ENCODE assay signal across 8 mouse cellular contexts in the genomic region with DNA sequence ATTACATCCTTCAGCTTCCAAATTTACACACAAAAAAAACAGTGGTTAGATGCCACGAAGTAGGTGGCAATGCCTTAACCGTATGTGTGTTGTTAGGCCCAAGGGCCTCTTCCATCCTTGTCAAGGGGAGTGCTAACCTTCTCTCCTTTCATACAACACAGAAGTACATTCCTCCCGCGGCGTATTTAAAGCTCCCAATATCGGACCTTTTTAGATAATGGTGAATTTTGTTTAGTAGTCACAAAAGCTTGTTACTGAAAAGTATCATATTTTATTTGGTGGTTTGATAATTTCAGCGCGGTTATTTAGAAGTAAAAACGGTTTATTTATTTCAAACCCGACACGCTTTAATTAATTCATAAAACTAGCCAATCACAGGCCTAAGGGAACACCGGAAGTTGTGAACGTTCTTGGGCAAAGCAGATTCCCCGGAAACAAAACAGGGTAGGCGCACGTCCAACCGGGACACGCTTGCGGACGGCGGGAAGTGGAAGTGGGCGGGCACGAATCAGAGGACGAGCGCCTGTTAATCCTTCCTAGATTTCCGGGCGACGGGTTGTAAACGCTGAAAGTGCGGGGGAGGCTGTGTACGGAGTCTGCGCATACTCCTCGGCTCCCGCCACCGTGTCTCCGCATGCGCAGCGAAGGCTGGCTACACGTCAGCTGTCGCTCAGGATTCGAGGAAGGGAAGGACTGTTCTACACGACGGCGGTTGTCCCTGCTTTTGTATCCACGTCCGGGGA. TPM values are rescaled to one million over a fixed set of nuclear protein-coding genes. Genes with fewer than 3 reads are reported as not detected.
DNase-seq lines count a peak whose midpoint lies in the region; ATAC-seq and TF ChIP-seq lines count a peak whose summit lies in the region.

No protein-coding gene starts in this region.

- peaks cover 23% of the 10 kb centered on the region for H3K4me1 ChIP-seq in erythroblast, embryonic 14.5 days (ENCODE audit: control insufficient read depth)
- peaks cover 11% of the 10 kb centered on the region for H3K4me1 ChIP-seq in heart, embryonic 11.5 days (ENCODE audit: control insufficient read depth, insufficient read depth, low read length)
- H3K4me1 ChIP-seq in kidney, embryonic 16.5 days (ENCODE audit: insufficient read depth, low read length), result peaks cover 11% of the 10 kb centered on the region
- peaks cover 13% of the 10 kb centered on the region for H3K4me1 ChIP-seq in liver, adult 2 months (ENCODE audit: control insufficient read depth, insufficient read depth, low read length)

- H3K27me3 ChIP-seq in C2C12 (ENCODE audit: control insufficient read depth, insufficient read depth, insufficient read length), result no peaks in the 10 kb centered on the region
- no peaks in the 10 kb centered on the region for H3K27me3 ChIP-seq in erythroblast, embryonic 14.5 days (ENCODE audit: control insufficient read depth)
- H3K27me3 ChIP-seq in heart, embryonic 11.5 days (ENCODE audit: control insufficient read depth, insufficient read depth, low read length), result no peaks in the 10 kb centered on the region
- no peaks in the 10 kb centered on the region for H3K27me3 ChIP-seq in kidney, embryonic 16.5 days (ENCODE audit: insufficient read depth, low read length)
- H3K27me3 ChIP-seq in liver, adult 2 months (ENCODE audit: control insufficient read depth, insufficient read depth, low read length), result no peaks in the 10 kb centered on the region
- no peaks in the 10 kb centered on the region for H3K27me3 ChIP-seq in myocyte (ENCODE audit: control insufficient read depth, insufficient read depth, insufficient read length)
- no peaks in the 10 kb centered on the region for H3K27me3 ChIP-seq in splenic B cell, adult 2 months (ENCODE audit: control insufficient read depth, insufficient read depth, low read length, poor library complexity, severe bottlenecking)

- no peaks in the 10 kb centered on the region for H3K79me3 ChIP-seq in C2C12 (ENCODE audit: low read depth)

- H3K36me3 ChIP-seq in C2C12 (ENCODE audit: control insufficient read depth, insufficient read depth), result peaks cover 12% of the 10 kb centered on the region
- H3K36me3 ChIP-seq in erythroblast, embryonic 14.5 days (ENCODE audit: control insufficient read depth), result peaks cover 31% of the 10 kb centered on the region
- H3K36me3 ChIP-seq in heart, embryonic 11.5 days (ENCODE audit: control insufficient read depth, insufficient read depth, low read length), result peaks cover 10% of the 10 kb centered on the region; the same call in 1 of the 2 replicates
- H3K36me3 ChIP-seq in kidney, embryonic 16.5 days (ENCODE audit: insufficient read depth, low read length), result peaks cover 15% of the 10 kb centered on the region
- H3K36me3 ChIP-seq in liver, adult 2 months (ENCODE audit: control insufficient read depth, insufficient read depth, low read length), result peaks cover 3% of the 10 kb centered on the region; the same call in 1 of the 2 replicates
- peaks cover 3% of the 10 kb centered on the region for H3K36me3 ChIP-seq in myocyte (ENCODE audit: control insufficient read depth, insufficient read depth)
- H3K36me3 ChIP-seq in splenic B cell, adult 2 months (ENCODE audit: control insufficient read depth, insufficient read depth, low read length, poor library complexity, severe bottlenecking), result peaks cover 2% of the 10 kb centered on the region; the same call in 1 of the 2 replicates

- H3K79me2 ChIP-seq in C2C12 (ENCODE audit: control insufficient read depth, insufficient read depth) (no peaks in the 10 kb centered on the region), myocyte (ENCODE audit: control insufficient read depth, insufficient read depth) (no peaks in the 10 kb centered on the region)
- no peaks in the 10 kb centered on the region for H3K79me2 ChIP-seq in liver, adult 2 months (ENCODE audit: control insufficient read depth, insufficient read depth, low read length)

- H3K9ac ChIP-seq in heart, embryonic 11.5 days (ENCODE audit: low read depth, low read length), result peak overlapping the region; percentile 79
- peak overlapping the region; percentile 66 for H3K9ac ChIP-seq in kidney, embryonic 16.5 days (replicated peaks; ENCODE audit: low read length)
- peak overlapping the region; percentile 59 for H3K9ac ChIP-seq in liver, adult 2 months (ENCODE audit: low read depth, low read length)

- H3ac ChIP-seq in C2C12 (ENCODE audit: control insufficient read depth, insufficient read length, low read depth), result peak overlapping the region; percentile 55
- H3ac ChIP-seq in myocyte (ENCODE audit: control insufficient read depth, insufficient read length), result no peak overlapping the region

- under 1% methylated on average over 46 of the region's 46 CpGs for WGBS in heart, embryonic 11.5 days (ENCODE audit: insufficient replicate concordance)
- WGBS in kidney, embryonic 16.5 days, result under 1% methylated on average over 46 of the region's 46 CpGs
- WGBS in liver, adult 2 months, result under 1% methylated on average over 46 of the region's 46 CpGs

- peak overlapping the region; percentile 78 for H3K27ac ChIP-seq in heart, embryonic 11.5 days (ENCODE audit: low read depth, low read length)
- peak overlapping the region; percentile 90 for H3K27ac ChIP-seq in kidney, embryonic 16.5 days (ENCODE audit: low read length)
- peak overlapping the region; percentile 61 for H3K27ac ChIP-seq in liver, adult 2 months (replicated peaks; ENCODE audit: insufficient read depth, low read depth, low read length)

- TF ChIP-seq POLR2A in brain, embryonic 14.5 days (IDR thresholded peaks at IDR 0.05; ENCODE audit: borderline replicate concordance, extremely low read depth, insufficient read depth, insufficient read length, poor library complexity, severe bottlenecking), result peak; percentile 76; the same call in 1 of the 2 replicates
- peak; percentile 84 for TF ChIP-seq POLR2A in liver, adult 2 months (IDR thresholded peaks at IDR 0.05; ENCODE audit: extremely low read depth, insufficient read depth, low read length)
- peak; percentile 96 for TF ChIP-seq POLR2A in myocyte (IDR thresholded peaks at IDR 0.05; ENCODE audit: insufficient read length, low read depth)

- peak overlapping the region; percentile 11 for H3K4me3 ChIP-seq in C2C12 (ENCODE audit: insufficient read depth, poor library complexity, severe bottlenecking)
- H3K4me3 ChIP-seq in erythroblast, embryonic 14.5 days (replicated peaks), result peak overlapping the region; percentile 75
- peak overlapping the region; percentile 48 for H3K4me3 ChIP-seq in heart, embryonic 11.5 days (ENCODE audit: low read depth, low read length)
- H3K4me3 ChIP-seq in kidney, embryonic 16.5 days (ENCODE audit: low read length), result peak overlapping the region; percentile 54
- H3K4me3 ChIP-seq in liver, adult 2 months (ENCODE audit: insufficient read depth, low read depth, low read length), result peak overlapping the region; percentile 12
- peak overlapping the region; percentile 28 for H3K4me3 ChIP-seq in myocyte

- DNase-seq in brain, embryonic 14.5 days (ENCODE audit: low read depth), result peak; percentile 100
- peak; percentile 98 for DNase-seq in liver, adult 2 months (ENCODE audit: extremely low read depth, low read depth, low spot score)
- DNase-seq in splenic B cell, adult 2 months (ENCODE audit: low read depth, low spot score), result peak; percentile 94

- peak overlapping the region; percentile 81 for H3K4me2 ChIP-seq in heart, embryonic 11.5 days
- H3K4me2 ChIP-seq in kidney, embryonic 16.5 days (replicated peaks; ENCODE audit: low read depth, low read length), result peak overlapping the region; percentile 74
- peak overlapping the region; percentile 100 for H3K4me2 ChIP-seq in myocyte (ENCODE audit: low read depth)

- no peak for TF ChIP-seq CTCF in C2C12 (IDR thresholded peaks at IDR 0.05; ENCODE audit: control insufficient read depth, insufficient read depth, insufficient read length)
- no peak for TF ChIP-seq CTCF in brain, embryonic 14.5 days (IDR thresholded peaks at IDR 0.05; ENCODE audit: borderline replicate concordance, extremely low read depth, insufficient read depth, insufficient read length)
- TF ChIP-seq CTCF in liver, adult 2 months (IDR thresholded peaks at IDR 0.05; ENCODE audit: low read depth, low read length), result no peak

- H3K9me3 ChIP-seq in erythroblast, embryonic 14.5 days (ENCODE audit: control insufficient read depth, low read length), result no peaks in the 10 kb centered on the region
- no peaks in the 10 kb centered on the region for H3K9me3 ChIP-seq in heart, embryonic 11.5 days (replicated peaks; ENCODE audit: control insufficient read depth, low read length)
- H3K9me3 ChIP-seq in kidney, embryonic 16.5 days (ENCODE audit: low read length), result no peaks in the 10 kb centered on the region

- ATAC-seq in heart, embryonic 11.5 days (replicated peaks; ENCODE audit: insufficient number of reproducible peaks, low FRiP score, low TSS enrichment), result peak; percentile 94
- ATAC-seq in kidney, embryonic 16.5 days (ENCODE audit: low FRiP score, low TSS enrichment), result peak; percentile 99

TF ChIP-seq in C2C12, 6 proteins besides CTCF, POLR2A, EP300 and RAD21:
- TF ChIP-seq FOSL1 (IDR thresholded peaks at IDR 0.05; ENCODE audit: insufficient read depth, low read length, poor library complexity, severe bottlenecking), result no peak
- peak; percentile 99 for TF ChIP-seq MAX (IDR thresholded peaks at IDR 0.05)
- TF ChIP-seq MYOD1 (IDR thresholded peaks at IDR 0.05; ENCODE audit: control insufficient read depth, insufficient read length, low read depth), result peak; percentile 36

TF ChIP-seq in myocyte, 11 proteins besides CTCF, POLR2A, EP300 and RAD21 (continues in another document):
- TF ChIP-seq MYOG (IDR thresholded peaks at IDR 0.05; ENCODE audit: control insufficient read depth in 1 of 3, insufficient read depth in 1 of 3, insufficient read length in 2 of 3, low read depth in 2 of 3) (peak in 2 of 3 experiments; percentile 71 to 75), CEBPB (IDR thresholded peaks at IDR 0.05; ENCODE audit: insufficient read depth, poor library complexity, severe bottlenecking) (no peak)

RNA-seq across cellular contexts. Expression of gene Wdr5, which starts 25.0 kb away (rescaled TPM):
- polyA plus RNA-seq in C2C12 (2012; fragmentation: generic; extraction: Trizol) (46.9 TPM), myocyte (2012; fragmentation: generic; extraction: Trizol) (34.8 TPM)
- 51.3 and 62.9 TPM in 2 replicates for polyA plus RNA-seq in brain, embryonic 14.5 days (2012; rRNA removed)
- 0.79 and 1.2 TPM in 2 replicates for polyA plus RNA-seq in erythroblast, embryonic 14.5 days (2012)
- polyA plus RNA-seq in heart, embryonic 11.5 days (2014; fragmentation: Nextera tagmentation; extraction: Ambion mirVana), result 37.2 and 40.1 TPM in 2 replicates
- polyA plus RNA-seq in kidney, embryonic 16.5 days (2015; fragmentation: Nextera tagmentation; extraction: Ambion mirVana), result 67.3 and 70.5 TPM in 2 replicates
- 16.7 and 20.4 TPM in 2 replicates for total RNA-seq in liver, adult 2 months (2014; rRNA removed)
- 17.2 and 18.3 TPM in 2 replicates for polyA plus RNA-seq in liver, adult 2 months (2012; rRNA removed)

RNA-seq across cellular contexts. Expression of gene Brd3, which starts 32.5 kb away (rescaled TPM):
- polyA plus RNA-seq in C2C12 (2012; fragmentation: generic; extraction: Trizol) (21.6 TPM), myocyte (2012; fragmentation: generic; extraction: Trizol) (26.8 TPM)
- 61.9 and 85.0 TPM in 2 replicates for polyA plus RNA-seq in brain, embryonic 14.5 days (2012; rRNA removed)
- polyA plus RNA-seq in erythroblast, embryonic 14.5 days (2012), result 7.7 and 11.4 TPM in 2 replicates
- 99.5 and 116 TPM in 2 replicates for polyA plus RNA-seq in heart, embryonic 11.5 days (2014; fragmentation: Nextera tagmentation; extraction: Ambion mirVana)
- polyA plus RNA-seq in kidney, embryonic 16.5 days (2015; fragmentation: Nextera tagmentation; extraction: Ambion mirVana), result 103 and 117 TPM in 2 replicates
- total RNA-seq in liver, adult 2 months (2014; rRNA removed), result 5.8 and 7.9 TPM in 2 replicates
- 14.8 and 17.2 TPM in 2 replicates for polyA plus RNA-seq in liver, adult 2 months (2012; rRNA removed)

Comparison
In these comparisons a context has a peak if more than half of its experiments do, and no peak if none do; other contexts are left out.
1. Peak in every context shown above with its lines: DNase-seq, ATAC-seq, H3K4me3 ChIP-seq and H3K27ac ChIP-seq.
2. H3K4me3 ChIP-seq: peak in every context shown above with its lines; median percentile 75 in erythroblast, embryonic 14.5 days; 54 in kidney, embryonic 16.5 days; 48 in heart, embryonic 11.5 days; 28 in myocyte; 12 in liver, adult 2 months; 11 in C2C12.